Mouse (Mus musculus) stomach, postnatal 0 days (tissue): Measurements from ENCODE around the gene Hace1. TPM values are rescaled to one million over a fixed set of nuclear protein-coding genes. Genes with fewer than 3 reads are reported as not detected.

Experiments
- ATAC-seq: fragments of 200-750 bp; cut with Nextera tagmentation; 2 replicates; pipeline ENCODE4 v1.8.0; 2017; ENCODE audit not compliant: low FRiP score, low TSS enrichment
- DNase-seq: peaks from one replicate; pipeline ENCODE4 v3.0.0-alpha.2; 2016; ENCODE audit warnings: low spot score
- H3K27ac ChIP-seq: fragments of 300-500 bp; sonication (generic); replicated peaks from 2 replicates; pipeline ENCODE4 v1.5.1; 2014; ENCODE audit warnings: mild to moderate bottlenecking, control low read depth
- H3K27me3 ChIP-seq: fragments of 300-500 bp; sonication (generic); 2 replicates; pipeline ENCODE4 v1.6.1; 2014; ENCODE audit warnings: low read length; ENCODE audit not compliant: control insufficient read depth, insufficient read depth
- H3K36me3 ChIP-seq: fragments of 300-500 bp; sonication (generic); 2 replicates; pipeline ENCODE4 v1.6.1; 2014; ENCODE audit warnings: low read length, mixed read lengths; ENCODE audit not compliant: control insufficient read depth, insufficient read depth
- H3K4me1 ChIP-seq: fragments of 300-500 bp; sonication (generic); replicated peaks from 2 replicates; pipeline ENCODE4 v1.6.1; 2014; ENCODE audit warnings: antibody characterized with exemption; ENCODE audit not compliant: control insufficient read depth, insufficient read depth
- H3K4me2 ChIP-seq: fragments of 300-500 bp; sonication (generic); replicated peaks from 2 replicates; pipeline ENCODE4 v1.6.1; 2014; ENCODE audit warnings: low read depth, mild to moderate bottlenecking, control low read depth, moderate library complexity
- H3K4me3 ChIP-seq: fragments of 300-500 bp; sonication (generic); 2 replicates; pipeline ENCODE4 v1.5.1; 2014; ENCODE audit warnings: low read depth, low read length, control low read depth
- H3K9ac ChIP-seq: fragments of 300-500 bp; sonication (generic); 2 replicates; pipeline ENCODE4 v1.6.1; 2014; ENCODE audit warnings: mild to moderate bottlenecking, low read length, control low read depth, mixed read lengths
- H3K9me3 ChIP-seq: fragments of 300-500 bp; sonication (generic); 2 replicates; pipeline ENCODE4 v1.6.1; 2016; ENCODE audit warnings: low read length; ENCODE audit not compliant: control insufficient read depth
- CTCF ChIP-seq: IDR thresholded peaks from 2 replicates; pipeline ENCODE4 v1.5.1; 2016; ENCODE audit warnings: antibody characterized with exemption, low read depth, mild to moderate bottlenecking, moderate library complexity
- EP300 ChIP-seq: optimal IDR thresholded peaks from 2 replicates; pipeline ENCODE3; 2016; ENCODE audit warnings: antibody characterized with exemption
- WGBS: fragments of 180-500 bp; shearing (Covaris S2); extraction: QIAGEN DNeasy Blood & Tissue Kit; methylation state at CpG from one replicate; pipeline ENCODE4 v1.1.7; 2014; 5-methylcytosine and 5-hydroxymethylcytosine counted together
- polyA plus RNA-seq: library from polyadenylated mRNA; unstranded; fragments of >200 nt; fragmentation: Nextera tagmentation; extraction: Ambion mirVana; gene quantifications from 2 replicates; pipeline ENCODE4 v1.2.1, GENCODE M21; 2015

Gene Hace1
- polyA plus RNA-seq, 1 experiment from 2014 or later: 13.7 TPM

GRCm38 (mm10) chr10:45668266-45668665 is 90.6 kb downstream of the Hace1 start:
- no peak for DNase-seq
- no peak for ATAC-seq
- no peaks in the 10 kb centered on the region for H3K27me3 ChIP-seq
- no peak overlapping the region for H3K4me2 ChIP-seq
- no peak overlapping the region for H3K9ac ChIP-seq
- H3K4me3 ChIP-seq: no peak overlapping the region
- no peak overlapping the region for H3K27ac ChIP-seq
- no peaks in the 10 kb centered on the region for H3K4me1 ChIP-seq
- 94% methylated on average over 2 of the region's 2 CpGs for WGBS
- no peak for TF ChIP-seq CTCF
- TF ChIP-seq EP300: no peak
- no peaks in the 10 kb centered on the region for H3K9me3 ChIP-seq
- peaks cover 3% of the 10 kb centered on the region; the same call in 1 of the 2 replicates for H3K36me3 ChIP-seq

- Histone ChIP-seq H3K4me1 (no peaks in the 10 kb centered on the region), H3K4me3 (no peak overlapping the region), H3K36me3 (peaks cover 5% of the 10 kb centered on the region; the same call in 1 of the 2 replicates), H3K4me2 (no peak overlapping the region), H3K9ac (no peak overlapping the region), H3K27me3 (no peaks in the 10 kb centered on the region), H3K27ac (no peak overlapping the region), H3K9me3 (no peaks in the 10 kb centered on the region)
- TF ChIP-seq CTCF (peak; percentile 66), EP300 (no peak)
- no peak for ATAC-seq
- DNase-seq: no peak
These were observed 99.2 kb downstream of the Hace1 start for GRCm38 (mm10) chr10:45676796-45677195.

- Histone ChIP-seq H3K9ac (no peak overlapping the region), H3K27ac (no peak overlapping the region), H3K4me1 (no peaks in the 10 kb centered on the region), H3K36me3 (no peaks in the 10 kb centered on the region), H3K27me3 (no peaks in the 10 kb centered on the region), H3K4me2 (no peak overlapping the region), H3K9me3 (no peaks in the 10 kb centered on the region), H3K4me3 (no peak overlapping the region)
- no peak for ATAC-seq
- 80% methylated on average over 1 of the region's 1 CpGs for WGBS
- DNase-seq: no peak
- TF ChIP-seq EP300 (no peak), CTCF (no peak)
These were observed 108.6 kb downstream of the Hace1 start for GRCm38 (mm10) chr10:45686191-45686590.

GRCm38 (mm10) chr10:45694931-45695330 is 117.3 kb downstream of the Hace1 start:
- H3K27ac ChIP-seq: no peak overlapping the region
- H3K4me3 ChIP-seq: no peak overlapping the region
- no peak overlapping the region for H3K9ac ChIP-seq
- H3K9me3 ChIP-seq: no peaks in the 10 kb centered on the region
- H3K36me3 ChIP-seq: no peaks in the 10 kb centered on the region
- no peak for DNase-seq
- no peaks in the 10 kb centered on the region for H3K27me3 ChIP-seq
- no peaks in the 10 kb centered on the region for H3K4me1 ChIP-seq
- ATAC-seq: no peak
- no peak for TF ChIP-seq EP300
- no peak overlapping the region for H3K4me2 ChIP-seq

- Histone ChIP-seq H3K27me3 (no peaks in the 10 kb centered on the region), H3K4me2 (no peak overlapping the region), H3K36me3 (no peaks in the 10 kb centered on the region), H3K4me3 (no peak overlapping the region), H3K9me3 (no peaks in the 10 kb centered on the region), H3K4me1 (no peaks in the 10 kb centered on the region), H3K9ac (no peak overlapping the region), H3K27ac (no peak overlapping the region)
- WGBS: 89% methylated on average over 1 of the region's 1 CpGs
- ATAC-seq (no peak), DNase-seq (no peak)
- TF ChIP-seq CTCF (no peak), EP300 (no peak)
These were observed 117.9 kb downstream of the Hace1 start for GRCm38 (mm10) chr10:45695522-45695921.

- 90% methylated on average over 3 of the region's 3 CpGs for WGBS
- Histone ChIP-seq H3K4me3 (no peak overlapping the region), H3K36me3 (no peaks in the 10 kb centered on the region), H3K9ac (no peak overlapping the region), H3K9me3 (no peaks in the 10 kb centered on the region), H3K4me2 (no peak overlapping the region), H3K4me1 (no peaks in the 10 kb centered on the region), H3K27me3 (no peaks in the 10 kb centered on the region), H3K27ac (no peak overlapping the region)
- DNase-seq: no peak
- TF ChIP-seq CTCF (no peak), EP300 (no peak)
- no peak for ATAC-seq
These were observed 121.3 kb downstream of the Hace1 start for GRCm38 (mm10) chr10:45698930-45699329.
